Mouse (Mus musculus) kidney, adult 2 months (tissue): ENCODE measurements around the gene Ano8. TPM values are rescaled to one million over a fixed set of nuclear protein-coding genes. Genes with fewer than 3 reads are reported as not detected.
"Not testable (repeated sequence)": the region's sequence is repeated elsewhere in the genome, so short reads cannot be mapped to it uniquely, and the experiment has no call there.

Experiments used
- DNase-seq: peaks from one replicate; pipeline ENCODE4 v3.0.0; 2021
- H3K27ac ChIP-seq: fragments of 200-500 bp; 2 replicates; pipeline ENCODE4 v1.5.1; 2012; ENCODE audit warnings: low read depth, low read length, control low read depth, inconsistent platforms; ENCODE audit not compliant: insufficient read depth
- H3K27me3 ChIP-seq: fragments of 200-500 bp; replicated peaks from 2 replicates; pipeline ENCODE4 v1.6.1; 2012; ENCODE audit warnings: mild to moderate bottlenecking, moderate library complexity, low read length, inconsistent platforms; ENCODE audit not compliant: control insufficient read depth, insufficient read depth
- H3K36me3 ChIP-seq: fragments of 200-500 bp; 2 replicates; pipeline ENCODE4 v1.6.1; 2012; ENCODE audit warnings: mild to moderate bottlenecking, moderate library complexity, low read length, inconsistent platforms; ENCODE audit not compliant: control insufficient read depth, insufficient read depth
- H3K4me1 ChIP-seq: fragments of 200-500 bp; 2 replicates; pipeline ENCODE4 v1.6.1; 2011; ENCODE audit warnings: low read length; ENCODE audit not compliant: control insufficient read depth, insufficient read depth
- H3K4me3 ChIP-seq: fragments of 200-500 bp; 2 replicates; pipeline ENCODE4 v1.5.1; 2011; ENCODE audit warnings: mild to moderate bottlenecking, low read depth, low read length, control low read depth; ENCODE audit not compliant: insufficient read depth
- CTCF ChIP-seq: fragments of 200-500 bp; conservative IDR thresholded peaks from 2 replicates; pipeline ENCODE4 v1.5.1; 2011; ENCODE audit warnings: low read depth, mild to moderate bottlenecking, control low read depth, low read length, moderate library complexity, mixed read lengths; ENCODE audit not compliant: insufficient read depth, insufficient read length
- POLR2A ChIP-seq: fragments of 200-500 bp; IDR thresholded peaks from one replicate; pipeline ENCODE4 v1.6.1; 2011; ENCODE audit warnings: low read depth, low read length, control low read depth
- WGBS: fragments of 180-500 bp; shearing (Covaris S2); methylation state at CpG from one replicate; pipeline ENCODE4 v1.1.7; 2018; 5-methylcytosine and 5-hydroxymethylcytosine counted together
- polyA plus RNA-seq: library from polyadenylated mRNA; depleted of rRNA; stranded (reverse); fragments of >200 nt; gene quantifications from 2 replicates; pipeline ENCODE4 v1.2.3, GENCODE M21; 2012

The Ano8 gene
- polyA plus RNA-seq, 1 experiment = 12.6 TPM

DNA sequence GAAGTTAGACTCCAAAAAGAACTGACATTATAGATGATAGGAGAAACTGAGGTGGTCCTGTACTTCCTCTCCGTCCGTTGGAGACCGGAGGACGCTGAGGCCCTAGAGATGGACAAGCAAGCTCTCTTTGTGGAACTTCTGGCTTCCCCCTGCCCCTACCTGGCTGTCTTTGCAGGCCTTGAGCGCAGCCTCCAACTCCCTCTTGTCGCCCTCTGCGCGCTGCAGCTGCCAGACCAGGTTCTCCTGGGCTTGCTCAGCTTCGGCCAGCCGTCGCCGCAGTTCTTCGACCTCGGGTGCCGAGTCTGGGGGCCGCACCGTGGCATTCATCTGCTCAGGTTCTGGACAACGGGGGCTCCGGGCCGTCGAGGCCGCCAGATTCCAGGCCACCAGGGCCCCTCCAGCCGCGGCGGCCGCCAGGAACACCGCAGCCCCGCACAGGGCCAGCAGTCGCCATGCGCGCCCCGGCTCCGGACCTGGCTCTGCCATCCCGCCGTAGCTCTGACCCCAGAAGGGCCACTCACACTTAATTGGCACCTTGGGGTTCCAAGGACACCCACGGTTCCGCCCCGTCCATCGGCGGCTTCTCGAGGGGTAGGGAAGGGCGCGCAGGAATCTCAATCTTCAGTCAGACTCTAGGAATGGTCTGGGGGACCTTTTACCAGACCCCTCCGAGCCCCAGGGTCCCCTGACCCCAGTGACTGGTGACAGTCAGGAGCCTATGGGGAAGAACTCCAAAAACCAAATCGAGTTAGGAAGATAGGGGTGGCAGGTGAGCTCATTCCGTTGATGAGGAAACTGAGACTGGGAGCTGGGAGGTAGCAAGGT, 39.7 kb upstream of the Ano8 start, which contains the start of gene Ccdc194:
TSS of gene Ccdc194 (minus strand) at position 486 of the 825 bp plus-strand sequence.
- no peak within 1 kb of the TSS for H3K4me3 ChIP-seq

DNA sequence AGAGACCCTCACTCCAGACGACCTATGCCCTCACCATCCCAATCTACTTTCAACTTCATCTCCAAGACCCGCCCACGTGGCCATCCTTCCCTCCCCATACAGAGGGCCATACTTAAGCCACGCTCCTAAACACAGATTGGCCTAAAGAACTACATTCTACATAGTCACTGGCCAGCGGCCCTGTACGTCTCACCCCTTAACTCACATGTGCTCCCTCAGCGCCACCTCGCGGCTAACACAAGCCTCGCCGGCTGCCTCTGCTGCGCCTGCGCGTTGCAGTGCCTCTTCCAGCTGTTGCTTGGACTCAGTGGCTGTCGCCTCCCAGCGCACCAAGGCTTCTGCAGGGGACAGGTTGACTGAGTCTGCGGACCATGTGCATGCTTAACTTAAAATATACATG, 35.9 kb upstream of the Ano8 start:
- Histone ChIP-seq H3K4me3 (no peak overlapping the region), H3K27me3 (no peaks in the 10 kb centered on the region), H3K27ac (no peak overlapping the region), H3K36me3 (no peaks in the 10 kb centered on the region), H3K4me1 (no peaks in the 10 kb centered on the region)
- no peak for TF ChIP-seq POLR2A
- peak; percentile 98 for TF ChIP-seq CTCF
- DNase-seq = peak; percentile 95
- 2% methylated on average over 17 of the region's 17 CpGs for WGBS

More for the DNA sequence above, 39.7 kb upstream of the Ano8 start, which contains the start of gene Ccdc194:
- 36% methylated on average over 46 of the region's 46 CpGs for WGBS
- Histone ChIP-seq H3K36me3 (no peaks in the 10 kb centered on the region), H3K27ac (no peak within 1 kb of the TSS), H3K27me3 (no peaks in the 10 kb centered on the region), H3K4me1 (peaks cover 3% of the 10 kb centered on the region; the same call in 1 of the 2 replicates)
- TF ChIP-seq POLR2A (no peak), CTCF (no peak)
- no peak for DNase-seq

DNA sequence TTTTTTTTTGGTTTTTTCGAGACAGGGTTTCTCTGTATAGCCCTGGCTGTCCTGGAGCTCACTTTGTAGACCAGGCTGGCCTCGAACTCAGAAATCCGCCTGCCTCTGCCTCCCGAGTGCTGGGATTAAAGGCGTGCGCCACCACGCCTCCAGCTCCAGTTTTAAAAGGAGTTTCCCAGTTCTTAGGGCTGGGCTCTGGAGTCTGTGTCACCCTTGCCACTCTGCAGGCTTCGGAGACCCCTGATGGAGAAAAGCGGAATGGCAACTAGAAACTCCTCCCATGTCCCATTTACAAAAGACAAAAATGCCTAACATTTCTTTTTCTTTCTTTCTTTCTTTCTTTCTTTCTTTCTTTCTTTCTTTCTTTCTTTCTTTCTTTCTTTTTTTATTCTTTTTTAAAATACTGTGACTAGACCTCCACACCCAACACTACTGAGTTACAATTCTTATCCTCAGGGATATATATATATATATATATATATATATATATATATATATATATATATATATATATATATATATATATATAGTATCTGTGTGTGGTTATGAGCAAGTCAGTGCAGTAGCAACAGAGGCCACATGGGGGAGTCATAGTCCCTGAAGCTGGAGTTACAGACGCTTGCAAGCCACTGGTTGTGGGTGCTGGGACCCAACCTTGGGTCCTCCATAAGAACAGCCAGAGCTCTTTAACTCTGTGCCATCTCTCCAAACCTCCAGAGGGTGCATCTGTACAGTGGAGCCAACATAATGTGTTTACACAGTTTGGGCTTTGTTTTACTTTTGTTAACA, 33.5 kb upstream of the Ano8 start:
- TF ChIP-seq CTCF = peak; percentile 71
- not testable (repeated sequence) for H3K4me1 ChIP-seq, H3K27me3 ChIP-seq, H3K4me3 ChIP-seq, H3K36me3 ChIP-seq, H3K27ac ChIP-seq
- DNase-seq = peak; percentile 77
- WGBS = 29% methylated on average over 10 of the region's 10 CpGs

DNA sequence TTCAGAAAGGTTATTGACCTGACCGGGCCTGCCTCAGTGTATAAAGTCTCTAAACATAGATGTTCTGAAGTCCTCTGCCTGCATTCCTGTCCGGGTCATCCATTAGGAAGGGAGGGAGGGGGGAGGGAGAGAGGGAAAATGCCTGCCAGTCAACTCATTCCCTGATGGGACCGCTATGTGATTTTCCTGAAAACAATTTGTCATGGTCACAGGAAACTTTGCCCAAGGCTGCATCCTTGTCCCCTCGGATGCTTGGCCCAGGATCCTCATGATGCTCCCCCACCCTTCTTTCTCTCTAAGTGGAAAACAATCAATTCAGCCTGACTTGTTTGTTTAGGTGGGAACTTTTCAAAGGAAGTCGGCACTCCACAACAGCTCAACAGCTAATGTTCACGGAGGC, 31.0 kb upstream of the Ano8 start:
- H3K27me3 ChIP-seq = no peaks in the 10 kb centered on the region
- H3K4me3 ChIP-seq = no peak overlapping the region
- no peaks in the 10 kb centered on the region for H3K36me3 ChIP-seq
- H3K4me1 ChIP-seq = no peaks in the 10 kb centered on the region
- DNase-seq = peak; percentile 84
- 28% methylated on average over 6 of the region's 6 CpGs for WGBS
- H3K27ac ChIP-seq = no peak overlapping the region
- TF ChIP-seq POLR2A (no peak), CTCF (no peak)

DNA sequence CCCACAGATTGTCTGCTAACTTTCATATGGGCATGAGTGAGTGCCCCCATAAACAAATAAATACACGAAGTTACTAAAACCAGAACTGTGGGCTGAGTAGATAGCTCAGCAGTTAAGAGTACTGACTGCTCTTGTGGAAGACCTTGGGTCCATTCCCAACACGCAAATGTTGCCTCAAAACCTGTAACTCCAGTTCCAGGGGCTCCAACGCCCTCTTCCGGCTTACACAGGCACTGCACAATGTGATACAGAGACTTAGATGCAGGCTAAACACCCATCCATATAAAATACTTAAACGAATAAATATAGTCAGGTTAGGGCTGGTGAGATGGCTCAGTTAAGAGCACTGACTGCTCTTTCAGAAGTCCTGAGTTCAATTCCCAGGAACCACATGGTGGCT, 29.3 kb upstream of the Ano8 start:
- no peak overlapping the region for H3K27ac ChIP-seq
- no peaks in the 10 kb centered on the region for H3K36me3 ChIP-seq
- no peak overlapping the region for H3K4me3 ChIP-seq
- 78% methylated on average over 5 of the region's 5 CpGs for WGBS
- H3K27me3 ChIP-seq = no peaks in the 10 kb centered on the region
- TF ChIP-seq CTCF (0 out of 2 replicates have a peak, but pooled peaks have one; percentile 4), POLR2A (no peak)
- DNase-seq = no peak
- H3K4me1 ChIP-seq = no peaks in the 10 kb centered on the region

DNA sequence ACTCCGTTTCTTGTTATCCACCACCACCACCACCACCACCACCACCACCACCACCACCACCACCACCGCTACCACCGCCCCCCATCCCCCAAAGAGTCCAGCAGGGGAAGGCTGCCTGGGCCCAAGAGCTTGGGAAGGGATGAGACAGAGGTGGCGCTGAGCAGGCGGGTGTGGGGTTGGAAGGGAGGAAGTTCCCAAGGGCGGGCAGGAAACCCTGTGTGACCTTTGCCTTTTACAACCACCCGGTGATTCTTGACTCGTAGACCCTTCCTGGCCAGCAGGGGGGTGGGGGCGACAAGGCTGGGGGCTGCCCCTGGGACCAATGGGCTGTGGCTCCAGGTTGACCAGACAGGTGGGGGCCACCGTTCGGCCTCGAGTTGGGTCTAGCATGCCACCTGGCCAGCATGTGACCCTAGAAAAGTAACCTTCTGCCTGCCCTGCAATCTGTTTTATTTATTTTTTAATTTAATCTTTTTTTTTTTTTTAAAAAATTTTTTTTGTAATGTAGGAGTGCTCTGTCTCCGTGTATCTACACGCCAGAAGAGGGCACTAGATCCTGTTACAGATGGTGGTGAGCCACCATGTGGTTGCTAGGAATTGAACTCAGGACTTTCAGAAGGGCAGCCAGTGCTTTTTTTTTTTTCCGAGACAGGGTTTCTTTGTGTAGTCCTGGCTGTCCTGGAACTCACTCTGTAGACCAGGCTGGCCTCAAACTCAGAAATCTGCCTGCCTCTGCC, 27.4 kb upstream of the Ano8 start:
- peak overlapping the region; percentile 57; the same call in 1 of the 2 replicates for H3K27ac ChIP-seq
- H3K36me3 ChIP-seq = no peaks in the 10 kb centered on the region
- 53% methylated on average over 15 of the region's 15 CpGs for WGBS
- TF ChIP-seq CTCF (0 out of 2 replicates have a peak, but pooled peaks have one; percentile 6), POLR2A (no peak)
- peak; percentile 69 for DNase-seq
- H3K4me3 ChIP-seq = no peak overlapping the region
- no peaks in the 10 kb centered on the region for H3K4me1 ChIP-seq
- H3K27me3 ChIP-seq = no peaks in the 10 kb centered on the region
